Mouse (Mus musculus): Measurements from ENCODE around the gene Gm9887. TPM values are rescaled to one million over a fixed set of nuclear protein-coding genes. Genes with fewer than 3 reads are reported as not detected.

The Gm9887 gene
- 1.5 TPM in 1 of 2 replicates, not detected in the other for total RNA-seq (2021)
- long read RNA-seq, result 0 reads

GRCm38 (mm10) chr12:69371854-69372671, at the start of gene Gm9887, which contains the start of gene Arf6:
Gene Gm9887, minus strand, starts transcription at chr12:69372458.
Gene Arf6, plus strand, starts transcription at chr12:69372150.
- DNase-seq, result peak; percentile 100

GRCm38 (mm10) chr12:69420716-69421115, 48.5 kb upstream of the Gm9887 start:
- no peak for DNase-seq

GRCm38 (mm10) chr12:69419606-69420005, 47.3 kb upstream of the Gm9887 start:
- no peak for DNase-seq

- DNase-seq, result no peak
These were observed 46.9 kb upstream of the Gm9887 start for GRCm38 (mm10) chr12:69419017-69419605.

- no peak for DNase-seq
These were observed 46.3 kb upstream of the Gm9887 start for GRCm38 (mm10) chr12:69418606-69419005.

- DNase-seq, result no peak
These were observed 45.5 kb upstream of the Gm9887 start for GRCm38 (mm10) chr12:69417701-69418291.

GRCm38 (mm10) chr12:69416793-69417192, 44.5 kb upstream of the Gm9887 start:
- no peak for DNase-seq

- DNase-seq, result no peak
These were observed 42.7 kb upstream of the Gm9887 start for GRCm38 (mm10) chr12:69414826-69415572.

- DNase-seq, result no peak
These were observed 41.0 kb upstream of the Gm9887 start for GRCm38 (mm10) chr12:69413303-69413702.

- DNase-seq, result no peak
These were observed 39.7 kb upstream of the Gm9887 start for GRCm38 (mm10) chr12:69411936-69412335.

GRCm38 (mm10) chr12:69410767-69411166, 38.5 kb upstream of the Gm9887 start:
- DNase-seq, result no peak

GRCm38 (mm10) chr12:69402594-69403167, 30.4 kb upstream of the Gm9887 start:
- DNase-seq, result no peak

- no peak for DNase-seq
These were observed 29.8 kb upstream of the Gm9887 start for GRCm38 (mm10) chr12:69402100-69402499.

GRCm38 (mm10) chr12:69400871-69401286, 28.6 kb upstream of the Gm9887 start:
- no peak for DNase-seq

GRCm38 (mm10) chr12:69400367-69400766, 28.1 kb upstream of the Gm9887 start:
- no peak for DNase-seq

GRCm38 (mm10) chr12:69394456-69394855, 22.2 kb upstream of the Gm9887 start:
- DNase-seq, result no peak

GRCm38 (mm10) chr12:69393076-69393475, 20.8 kb upstream of the Gm9887 start:
- no peak for DNase-seq

GRCm38 (mm10) chr12:69390000-69390698, 17.9 kb upstream of the Gm9887 start:
- DNase-seq, result no peak

- no peak for DNase-seq
These were observed 17.1 kb upstream of the Gm9887 start for GRCm38 (mm10) chr12:69389273-69389938.

GRCm38 (mm10) chr12:69388321-69388869, 16.1 kb upstream of the Gm9887 start:
- no peak for DNase-seq

All from adrenal gland, postnatal 25 days (tissue).